8 mouse cellular contexts compared by ENCODE assay signal in genomic region chr5:115235323-115235771, GRCm38 (mm10). TPM values are rescaled to one million over a fixed set of nuclear protein-coding genes. Genes with fewer than 3 reads are reported as not detected.
DNase-seq lines count a peak whose midpoint lies in the region; ATAC-seq and TF ChIP-seq lines count a peak whose summit lies in the region.

No protein-coding gene starts in this region.

- peaks cover 50% of the 10 kb centered on the region for H3K27me3 ChIP-seq in hindbrain, embryonic 13.5 days
- H3K27me3 ChIP-seq in lung, postnatal 0 days (replicated peaks; ENCODE audit: insufficient read depth, low read length), result no peaks in the 10 kb centered on the region

- peak; percentile 58 for DNase-seq in T-cell, adult 2 months (ENCODE audit: low spot score)
- peak; percentile 73 to 79 for DNase-seq in cerebellum, postnatal 10 days
- DNase-seq in frontal cortex, postnatal 36 days (ENCODE audit: low spot score in 2 of 2), result peak; percentile 71 to 77
- peak; percentile 81 for DNase-seq in layer of hippocampus, postnatal 36 days
- peak; percentile 75 for DNase-seq in lung, postnatal 0 days (ENCODE audit: low spot score)
- DNase-seq in ovary, postnatal 36 days (ENCODE audit: low spot score), result peak; percentile 59
- no peak for DNase-seq in yolk sac, embryonic 10.5 days (ENCODE audit: low spot score)

- ATAC-seq in hindbrain, embryonic 13.5 days (ENCODE audit: low FRiP score), result peak; percentile 34
- ATAC-seq in lung, postnatal 0 days, result peak; percentile 61

- peaks cover 33% of the 10 kb centered on the region for H3K4me1 ChIP-seq in hindbrain, embryonic 13.5 days (replicated peaks)
- H3K4me1 ChIP-seq in lung, postnatal 0 days (ENCODE audit: insufficient read depth, low read depth, low read length), result peaks cover 7% of the 10 kb centered on the region; the same call in 1 of the 2 replicates

- H3K4me3 ChIP-seq in hindbrain, embryonic 13.5 days, result peak overlapping the region; percentile 46
- H3K4me3 ChIP-seq in lung, postnatal 0 days (ENCODE audit: low read depth, low read length), result peak overlapping the region; percentile 55

- peaks cover 8% of the 10 kb centered on the region for H3K36me3 ChIP-seq in hindbrain, embryonic 13.5 days
- H3K36me3 ChIP-seq in lung, postnatal 0 days (ENCODE audit: insufficient read depth, low read length), result 0 out of 2 replicates have a peak, but pooled peaks cover 2% of the 10 kb centered on the region

- H3K9ac ChIP-seq in hindbrain, embryonic 13.5 days, result peak overlapping the region; percentile 74
- peak overlapping the region; percentile 23; the same call in 1 of the 2 replicates for H3K9ac ChIP-seq in lung, postnatal 0 days (replicated peaks; ENCODE audit: low read depth)

- no peak for TF ChIP-seq EP300 in lung, postnatal 0 days (IDR thresholded peaks at IDR 0.05)

- H3K4me2 ChIP-seq in hindbrain, embryonic 13.5 days, result peak overlapping the region; percentile 71
- H3K4me2 ChIP-seq in lung, postnatal 0 days (replicated peaks; ENCODE audit: low read depth, low read length), result peak overlapping the region; percentile 86

- H3K27ac ChIP-seq in hindbrain, embryonic 13.5 days, result peak overlapping the region; percentile 82
- H3K27ac ChIP-seq in lung, postnatal 0 days (ENCODE audit: low read length), result peak overlapping the region; percentile 1; the same call in 1 of the 2 replicates

- no peak for TF ChIP-seq CTCF in lung, postnatal 0 days (IDR thresholded peaks at IDR 0.05)

- WGBS in hindbrain, embryonic 13.5 days, result under 1% methylated on average over 43 of the region's 45 CpGs
- 0% methylated on average over 39 of the region's 45 CpGs for WGBS in lung, postnatal 0 days

- no peaks in the 10 kb centered on the region for H3K9me3 ChIP-seq in hindbrain, embryonic 13.5 days
- no peaks in the 10 kb centered on the region for H3K9me3 ChIP-seq in lung, postnatal 0 days (ENCODE audit: low read length)

RNA-seq across cellular contexts. Expression of gene Pop5, which starts 0.3 kb away (rescaled TPM):
- polyA plus RNA-seq in hindbrain, embryonic 13.5 days (2015; fragmentation: Nextera tagmentation; extraction: Ambion mirVana), result 103 and 105 TPM in 2 replicates
- total RNA-seq in layer of hippocampus, postnatal 36 days (2021), result 100 to 1,000 TPM; 117 to 122 TPM
- 77.6 and 78.8 TPM in 2 replicates for polyA plus RNA-seq in lung, postnatal 0 days (2015; fragmentation: Nextera tagmentation; extraction: Ambion mirVana)

RNA-seq across cellular contexts. Expression of gene Rnf10, which starts 37.4 kb away (rescaled TPM):
- polyA plus RNA-seq in hindbrain, embryonic 13.5 days (2015; fragmentation: Nextera tagmentation; extraction: Ambion mirVana), result 156 and 160 TPM in 2 replicates
- 100 to 1,000 TPM; 238 to 245 TPM for total RNA-seq in layer of hippocampus, postnatal 36 days (2021)
- 98.5 and 104 TPM in 2 replicates for polyA plus RNA-seq in lung, postnatal 0 days (2015; fragmentation: Nextera tagmentation; extraction: Ambion mirVana)

RNA-seq across cellular contexts. Expression of gene Cabp1, which starts 41.2 kb away (rescaled TPM):
- polyA plus RNA-seq in hindbrain, embryonic 13.5 days (2015; fragmentation: Nextera tagmentation; extraction: Ambion mirVana), result 12.4 and 13.0 TPM in 2 replicates
- total RNA-seq in layer of hippocampus, postnatal 36 days (2021), result 100 to 1,000 TPM; 122 to 139 TPM
- polyA plus RNA-seq in lung, postnatal 0 days (2015; fragmentation: Nextera tagmentation; extraction: Ambion mirVana), result 0.90 and 1.1 TPM in 2 replicates

RNA-seq across cellular contexts. Expression of gene Coq5, which starts 44.1 kb away (rescaled TPM):
- polyA plus RNA-seq in hindbrain, embryonic 13.5 days (2015; fragmentation: Nextera tagmentation; extraction: Ambion mirVana), result 53.1 and 56.5 TPM in 2 replicates
- total RNA-seq in layer of hippocampus, postnatal 36 days (2021), result 10 to 100 TPM; 38.0 to 40.0 TPM
- 18.9 and 19.4 TPM in 2 replicates for polyA plus RNA-seq in lung, postnatal 0 days (2015; fragmentation: Nextera tagmentation; extraction: Ambion mirVana)
